Mouse (Mus musculus): Measurements from ENCODE around the gene Rnf40. TPM values are rescaled to one million over a fixed set of nuclear protein-coding genes. Genes with fewer than 3 reads are reported as not detected.
"Not testable (repeated sequence)": the region's sequence is repeated elsewhere in the genome, so short reads cannot be mapped to it uniquely, and the experiment has no call there.

The Rnf40 gene
- total RNA-seq, 2 experiments from 2014 or later: 37.8 to 44.8 TPM

- intact Hi-C loops (cut with DNase I): no loop called here
- DNase-seq (ENCODE audit: low spot score): no peak
Measured at GRCm38 (mm10) chr7:127642254-127642653, 53.7 kb downstream of the Rnf40 start.

DNA sequence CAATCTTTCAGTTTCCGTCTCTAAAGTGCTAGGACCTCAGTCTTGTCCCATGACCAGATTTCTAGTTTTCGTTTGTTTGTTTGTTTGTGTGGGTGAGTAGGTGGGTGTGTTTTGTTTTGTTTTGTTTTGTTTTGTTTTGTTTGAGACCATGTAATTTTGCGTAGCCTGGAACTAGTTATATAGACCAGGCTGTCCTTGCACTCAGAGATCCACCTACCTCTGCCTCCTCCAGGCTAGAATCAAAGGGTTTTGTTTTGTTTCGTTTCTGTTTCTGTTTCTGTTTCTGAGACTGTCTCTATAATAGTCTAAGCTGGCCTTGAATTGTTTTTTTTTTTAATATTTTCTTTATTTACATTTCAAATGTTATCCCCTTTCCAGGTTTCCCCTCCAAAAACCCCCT lies 57.8 kb downstream of the Rnf40 start:
- DNase-seq (ENCODE audit: low spot score): no peak
- intact Hi-C loops (cut with DNase I): no loop called here

DNA sequence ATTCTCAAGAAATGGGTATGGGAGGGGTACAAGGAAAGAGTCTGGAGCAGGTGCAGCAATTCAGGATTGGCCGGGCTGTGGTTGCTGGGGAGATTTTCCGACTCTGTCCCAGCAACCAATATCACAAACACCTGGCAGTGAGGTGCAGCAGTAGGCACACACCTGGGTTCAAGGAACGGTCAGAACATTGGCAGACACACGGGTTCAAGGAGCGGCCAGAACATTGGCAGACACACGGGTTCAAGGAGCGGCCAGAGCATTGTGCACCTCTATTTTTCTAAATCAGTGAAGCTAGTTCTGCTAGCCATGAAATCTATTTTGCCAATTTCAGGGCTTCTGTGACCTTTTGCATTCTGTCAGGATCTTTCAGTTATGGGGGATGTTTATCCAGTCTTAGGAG lies 59.0 kb downstream of the Rnf40 start:
- DNase-seq (ENCODE audit: low spot score); intact Hi-C loops (cut with DNase I): not testable (repeated sequence)

DNA sequence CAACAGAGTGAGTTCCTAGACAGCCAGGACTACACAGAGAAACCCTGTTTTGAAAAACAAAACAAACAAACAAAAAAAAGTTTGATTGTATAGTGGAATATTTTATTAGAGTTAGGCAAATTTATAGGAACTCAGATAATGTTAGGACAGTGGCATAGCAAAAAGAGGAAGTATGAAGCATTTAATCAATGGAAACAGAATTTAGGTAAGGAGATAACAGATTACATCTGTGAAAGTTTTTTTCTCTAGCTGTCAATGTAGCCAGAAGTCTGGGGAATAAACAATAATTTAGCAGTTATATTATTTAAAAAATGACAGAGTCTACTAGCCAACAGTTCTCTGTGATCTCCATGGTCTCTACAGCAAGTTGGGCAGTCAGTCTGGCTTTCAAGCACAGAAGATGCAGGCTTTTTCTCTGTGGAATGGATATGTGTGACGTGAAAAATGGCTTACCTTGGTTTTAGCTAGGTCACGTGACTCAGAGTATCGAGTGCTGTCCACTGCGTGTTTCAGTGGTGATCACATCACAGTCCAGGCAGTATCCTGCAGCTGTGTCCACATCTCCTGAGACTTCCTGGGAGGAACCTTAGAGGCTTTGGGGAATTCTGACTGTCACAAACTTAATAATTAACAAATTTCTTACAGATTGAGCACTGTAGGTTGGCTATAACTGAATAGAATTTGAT lies 60.1 kb downstream of the Rnf40 start:
- intact Hi-C loops (cut with DNase I): no loop called here

GRCm38 (mm10) chr7:127649206-127649605 lies 60.6 kb downstream of the Rnf40 start:
- no peak for DNase-seq (ENCODE audit: low spot score)
- intact Hi-C loops (cut with DNase I): no loop called here

More for the DNA sequence above, 60.1 kb downstream of the Rnf40 start:
- no peak for DNase-seq (ENCODE audit: low spot score)

GRCm38 (mm10) chr7:127651624-127652023 lies 63.1 kb downstream of the Rnf40 start:
- DNase-seq (ENCODE audit: low spot score): no peak
- intact Hi-C loops (cut with DNase I): loop anchor here (10.0 kb wide), 1 partner anchor 337 kb away; no protein-coding TSS in a partner anchor

GRCm38 (mm10) chr7:127652050-127652449 lies 63.5 kb downstream of the Rnf40 start:
- no peak for DNase-seq (ENCODE audit: low spot score)
- intact Hi-C loops (cut with DNase I): loop anchor here (10.0 kb wide), 1 partner anchor 337 kb away; no protein-coding TSS in a partner anchor

- intact Hi-C loops (cut with DNase I): loop anchor here (10.0 kb wide), 1 partner anchor 340 kb away; no protein-coding TSS in a partner anchor
- no peak for DNase-seq (ENCODE audit: low spot score)
Measured at GRCm38 (mm10) chr7:127654318-127654717, 65.8 kb downstream of the Rnf40 start.

Other genes with a start within 250 kb of the Rnf40 start
- gene Zfp768, start 243.2 kb upstream of the Rnf40 start, total RNA-seq (2021): 10 to 100 TPM; 35.4 to 41.3 TPM
- gene Zfp747, start 212.7 kb upstream of the Rnf40 start, total RNA-seq (2021): 1 to 10 TPM; 3.4 to 4.7 TPM
- gene 9130019O22Rik, start 201.6 kb upstream of the Rnf40 start, total RNA-seq (2021): 1 to 10 TPM; 2.2 to 2.3 TPM
- 1 to 10 TPM; 4.4 to 5.3 TPM for gene E430018J23Rik, start 195.1 kb upstream of the Rnf40 start, total RNA-seq (2021)
- 1 to 10 TPM; 2.7 to 2.8 TPM for gene Zfp764, start 181.9 kb upstream of the Rnf40 start, total RNA-seq (2021)
- gene Zfp688, start 166.7 kb upstream of the Rnf40 start, total RNA-seq (2021): 1 to 10 TPM; 2.8 TPM
- 1 to 10 TPM; 1.7 to 1.9 TPM for gene Zfp689, start 139.6 kb upstream of the Rnf40 start, total RNA-seq (2021)
- gene Prr14, start 129.2 kb upstream of the Rnf40 start, total RNA-seq (2021): 10 to 100 TPM; 26.0 to 26.3 TPM
- gene Fbrs, start 109.6 kb upstream of the Rnf40 start, total RNA-seq (2021): 10 to 100 TPM; 32.9 to 34.0 TPM
- 10 to 100 TPM; 54.4 to 58.7 TPM for gene Srcap, start 76.8 kb upstream of the Rnf40 start, total RNA-seq (2021)
- 10 to 100 TPM in 1 of 2 experiments, 1 to 10 TPM in 1; 10.0 to 10.1 TPM for gene Gm42715, start 69.2 kb upstream of the Rnf40 start, total RNA-seq (2021)
- not detected for gene Tmem265, start 27.4 kb upstream of the Rnf40 start, total RNA-seq (2021)
- gene Phkg2, start 15.4 kb upstream of the Rnf40 start, total RNA-seq (2021): 10 to 100 TPM; 15.6 to 18.9 TPM
- 10 to 100 TPM; 11.3 to 11.4 TPM for gene Ccdc189, start 172 bp upstream of the Rnf40 start, total RNA-seq (2021)
- 10 to 100 TPM; 22.2 to 25.5 TPM for gene Zfp629, start 27.0 kb downstream of the Rnf40 start, total RNA-seq (2021)
- gene Bcl7c, start 120.2 kb downstream of the Rnf40 start, total RNA-seq (2021): 10 to 100 TPM; 36.6 to 41.5 TPM
- gene Ctf1, start 124.0 kb downstream of the Rnf40 start, total RNA-seq (2021): 1 to 10 TPM; 7.1 to 9.3 TPM
- gene Ctf2, start 143.4 kb downstream of the Rnf40 start, total RNA-seq (2021): not detected
- 1 to 10 TPM; 3.0 to 4.2 TPM for gene Fbxl19, start 155.8 kb downstream of the Rnf40 start, total RNA-seq (2021)
- 10 to 100 TPM; 16.5 to 19.4 TPM for gene Orai3, start 181.0 kb downstream of the Rnf40 start, total RNA-seq (2021)
- gene Setd1a, start 187.9 kb downstream of the Rnf40 start, total RNA-seq (2021): 10 to 100 TPM; 18.8 to 21.1 TPM
- 1 to 10 TPM; 2.0 to 3.6 TPM for gene Gm49388, start 196.8 kb downstream of the Rnf40 start, total RNA-seq (2021)
- 10 to 100 TPM; 15.4 to 16.0 TPM for gene Hsd3b7, start 211.8 kb downstream of the Rnf40 start, total RNA-seq (2021)
- 10 to 100 TPM; 61.4 to 68.7 TPM for gene Stx4a, start 235.5 kb downstream of the Rnf40 start, total RNA-seq (2021)
- under 1 TPM; 0.39 to 0.42 TPM for gene Stx1b, start 235.8 kb downstream of the Rnf40 start, total RNA-seq (2021)

Measured in heart, postnatal 25 days (tissue).